Mouse (Mus musculus) neural tube, embryonic 11.5 days (tissue): ENCODE data around the gene Ttc27. TPM values are rescaled to one million over a fixed set of nuclear protein-coding genes. Genes with fewer than 3 reads are reported as not detected.
"Not testable (repeated sequence)": the region's sequence is repeated elsewhere in the genome, so short reads cannot be mapped to it uniquely, and the experiment has no call there.

Experiments used
- ATAC-seq: fragments of 200-750 bp; cut with Nextera tagmentation; 2 replicates; pipeline ENCODE4 v1.8.0; 2017; ENCODE audit warnings: moderate number of reproducible peaks, mild to moderate bottlenecking, moderate TSS enrichment, moderate library complexity; ENCODE audit not compliant: insufficient read depth, low FRiP score, low TSS enrichment
- DNase-seq: peaks from one replicate; pipeline ENCODE4 v3.0.0-alpha.2; 2015; ENCODE audit warnings: low spot score
- H3K27ac ChIP-seq: fragments of 300-500 bp; sonication (generic); 2 replicates; pipeline ENCODE4 v1.5.1; 2014; ENCODE audit warnings: low read depth, mild to moderate bottlenecking, low read length
- H3K27me3 ChIP-seq: fragments of 300-500 bp; sonication (generic); 2 replicates; pipeline ENCODE4 v1.6.1; 2014; ENCODE audit warnings: mild to moderate bottlenecking, low read length, mixed read lengths; ENCODE audit not compliant: control insufficient read depth, insufficient read depth
- H3K36me3 ChIP-seq: fragments of 300-500 bp; sonication (generic); 2 replicates; pipeline ENCODE4 v1.6.1; 2014; ENCODE audit warnings: mild to moderate bottlenecking, low read length, moderate library complexity, mixed read lengths; ENCODE audit not compliant: control insufficient read depth, insufficient read depth
- H3K4me1 ChIP-seq: fragments of 300-500 bp; sonication (generic); 2 replicates; pipeline ENCODE4 v1.6.1; 2014; ENCODE audit warnings: low read length, mixed read lengths; ENCODE audit not compliant: control insufficient read depth, insufficient read depth
- H3K4me2 ChIP-seq: fragments of 300-500 bp; sonication (generic); 2 replicates; pipeline ENCODE4 v1.6.1; 2014; ENCODE audit warnings: low read depth, mild to moderate bottlenecking, moderate library complexity
- H3K4me3 ChIP-seq: fragments of 300-500 bp; sonication (generic); 2 replicates; pipeline ENCODE4 v1.5.1; 2014; ENCODE audit warnings: low read depth, low read length
- H3K9ac ChIP-seq: fragments of 300-500 bp; sonication (generic); 2 replicates; pipeline ENCODE4 v1.6.1; 2014; ENCODE audit warnings: mild to moderate bottlenecking, low read length
- H3K9me3 ChIP-seq: fragments of 300-500 bp; sonication (generic); 2 replicates; pipeline ENCODE4 v1.6.1; 2016; ENCODE audit warnings: low read length; ENCODE audit not compliant: control insufficient read depth
- WGBS: fragments of 180-500 bp; shearing (Covaris S2); extraction: QIAGEN DNeasy Blood & Tissue Kit; methylation state at CpG from one replicate; pipeline ENCODE4 v1.1.7; 2014; 5-methylcytosine and 5-hydroxymethylcytosine counted together
- polyA plus RNA-seq: library from polyadenylated mRNA; unstranded; fragments of >200 nt; fragmentation: Nextera tagmentation; extraction: Ambion mirVana; gene quantifications from 2 replicates; pipeline ENCODE4 v1.2.1, GENCODE M21; 2014

Ttc27 gene
- polyA plus RNA-seq, 1 experiment from 2014 or later: 29.3 TPM

DNA sequence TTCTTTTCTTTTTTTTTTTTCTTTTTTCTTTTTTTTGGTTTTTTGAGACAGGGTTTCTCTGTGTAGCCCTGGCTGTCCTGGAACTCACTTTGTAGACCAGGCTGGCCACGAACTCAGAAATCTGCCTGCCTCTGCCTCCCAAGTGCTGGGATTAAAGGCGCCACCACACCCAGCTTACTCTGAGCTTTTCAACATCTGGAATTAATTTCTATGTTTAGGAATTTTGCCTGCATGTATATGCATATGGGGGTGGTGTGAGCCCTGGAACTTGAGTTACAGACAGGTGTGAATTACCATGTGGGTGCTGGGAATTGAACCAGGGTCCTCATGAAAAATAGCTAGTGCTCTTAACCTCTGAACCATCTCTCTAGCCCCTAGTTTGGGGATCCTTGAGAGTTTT, 15.9 kb upstream of the Ttc27 start:
- H3K27me3 ChIP-seq: not testable (repeated sequence)

GRCm38 (mm10) chr17:74705480-74705879, 12.1 kb upstream of the Ttc27 start:
- H3K4me3 ChIP-seq: no peak overlapping the region
- no peaks in the 10 kb centered on the region for H3K27me3 ChIP-seq
- DNase-seq (no peak), ATAC-seq (no peak)
- H3K27ac ChIP-seq: no peak overlapping the region
- peaks cover 2% of the 10 kb centered on the region; the same call in 1 of the 2 replicates for H3K36me3 ChIP-seq
- WGBS: 84% methylated on average over 5 of the region's 5 CpGs
- no peak overlapping the region for H3K9ac ChIP-seq
- H3K4me1 ChIP-seq: no peaks in the 10 kb centered on the region
- no peaks in the 10 kb centered on the region for H3K9me3 ChIP-seq
- no peak overlapping the region for H3K4me2 ChIP-seq

More for the DNA sequence above, 15.9 kb upstream of the Ttc27 start:
- H3K27ac ChIP-seq, ATAC-seq, H3K4me3 ChIP-seq, H3K9me3 ChIP-seq, DNase-seq, H3K9ac ChIP-seq, H3K4me2 ChIP-seq, H3K4me1 ChIP-seq: not testable (repeated sequence)
- 93% methylated on average over 2 of the region's 2 CpGs for WGBS
- H3K36me3 ChIP-seq: peaks cover 13% of the 10 kb centered on the region

DNA sequence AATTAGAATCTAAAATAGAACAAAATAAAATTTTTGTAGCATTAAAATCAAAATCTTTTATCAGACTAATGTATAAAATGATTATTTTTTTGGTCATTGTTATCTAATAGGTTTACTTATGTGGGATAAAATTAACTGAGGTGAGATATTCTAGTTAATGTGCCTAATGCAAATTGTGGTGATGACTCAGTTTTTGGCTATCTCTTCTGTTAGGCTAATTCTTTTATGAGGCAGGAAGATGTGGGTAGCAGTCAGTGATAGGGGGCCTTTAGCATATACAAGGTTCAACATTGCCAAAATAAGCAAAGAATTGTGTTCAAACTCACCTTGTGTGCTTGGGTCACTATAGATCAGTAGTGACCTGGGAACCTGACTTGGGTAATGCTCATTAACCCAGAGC, 10.9 kb upstream of the Ttc27 start:
- no peak overlapping the region for H3K4me2 ChIP-seq
- H3K4me1 ChIP-seq: no peaks in the 10 kb centered on the region
- H3K9ac ChIP-seq: no peak overlapping the region
- H3K4me3 ChIP-seq: no peak overlapping the region
- H3K27me3 ChIP-seq: no peaks in the 10 kb centered on the region
- H3K36me3 ChIP-seq: no peaks in the 10 kb centered on the region
- no peak for ATAC-seq
- no peak for DNase-seq
- H3K27ac ChIP-seq: no peak overlapping the region
- H3K9me3 ChIP-seq: no peaks in the 10 kb centered on the region

- Histone ChIP-seq H3K27ac (no peak overlapping the region), H3K27me3 (no peaks in the 10 kb centered on the region), H3K9me3 (no peaks in the 10 kb centered on the region), H3K4me3 (no peak overlapping the region), H3K4me2 (no peak overlapping the region), H3K36me3 (no peaks in the 10 kb centered on the region), H3K4me1 (no peaks in the 10 kb centered on the region), H3K9ac (no peak overlapping the region)
- 81% methylated on average over 7 of the region's 7 CpGs for WGBS
- ATAC-seq: no peak
- DNase-seq: no peak
These were observed 9.8 kb upstream of the Ttc27 start for GRCm38 (mm10) chr17:74707637-74708152.

DNA sequence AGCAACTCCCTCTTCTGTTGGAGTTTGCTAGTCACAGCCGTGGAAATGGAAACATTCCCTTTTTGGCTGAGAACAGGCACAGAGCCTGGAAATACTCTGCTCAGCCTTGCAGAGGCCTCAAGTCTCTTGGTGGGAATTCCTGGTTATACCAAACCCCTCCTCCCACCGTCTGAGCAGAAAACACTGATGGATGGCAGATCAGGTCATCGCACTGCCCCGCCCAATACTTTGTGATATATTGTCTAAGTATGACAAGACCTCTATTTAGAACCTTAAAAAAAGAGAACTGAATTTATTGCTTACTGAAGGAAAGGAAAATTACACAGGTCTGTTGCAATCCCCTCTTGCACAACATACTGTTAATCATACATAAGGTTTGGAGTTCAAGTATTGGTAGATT, 6.8 kb upstream of the Ttc27 start:
- no peaks in the 10 kb centered on the region for H3K36me3 ChIP-seq
- ATAC-seq: no peak
- 74% methylated on average over 4 of the region's 4 CpGs for WGBS
- no peaks in the 10 kb centered on the region for H3K27me3 ChIP-seq
- no peak overlapping the region for H3K4me2 ChIP-seq
- no peaks in the 10 kb centered on the region for H3K4me1 ChIP-seq
- DNase-seq: no peak
- H3K4me3 ChIP-seq: no peak overlapping the region
- no peak overlapping the region for H3K27ac ChIP-seq
- no peaks in the 10 kb centered on the region for H3K9me3 ChIP-seq
- H3K9ac ChIP-seq: no peak overlapping the region

- H3K36me3 ChIP-seq: no peaks in the 10 kb centered on the region
- H3K4me1 ChIP-seq: no peaks in the 10 kb centered on the region
- no peak overlapping the region for H3K4me2 ChIP-seq
- H3K27ac ChIP-seq: no peak overlapping the region
- 91% methylated on average over 8 of the region's 8 CpGs for WGBS
- H3K9ac ChIP-seq: no peak overlapping the region
- H3K4me3 ChIP-seq: no peak overlapping the region
- ATAC-seq: no peak
- no peak for DNase-seq
- no peaks in the 10 kb centered on the region for H3K27me3 ChIP-seq
- H3K9me3 ChIP-seq: no peaks in the 10 kb centered on the region
These were observed 5.9 kb upstream of the Ttc27 start for GRCm38 (mm10) chr17:74711627-74712026.

GRCm38 (mm10) chr17:74715128-74715527, 2.4 kb upstream of the Ttc27 start:
- peaks cover 7% of the 10 kb centered on the region; the same call in 1 of the 2 replicates for H3K4me1 ChIP-seq
- DNase-seq (no peak), ATAC-seq (no peak)
- no peaks in the 10 kb centered on the region for H3K9me3 ChIP-seq
- no peak overlapping the region for H3K4me2 ChIP-seq
- H3K9ac ChIP-seq: no peak overlapping the region
- H3K36me3 ChIP-seq: no peaks in the 10 kb centered on the region
- H3K4me3 ChIP-seq: no peak overlapping the region
- no peaks in the 10 kb centered on the region for H3K27me3 ChIP-seq
- no peak overlapping the region for H3K27ac ChIP-seq
- WGBS: 59% methylated on average over 3 of the region's 3 CpGs

GRCm38 (mm10) chr17:74715724-74716123, 1.8 kb upstream of the Ttc27 start:
- 80% methylated on average over 1 of the region's 1 CpGs for WGBS

GRCm38 (mm10) chr17:74716643-74717042, 889 bp upstream of the Ttc27 start:
- no peak overlapping the region for H3K4me2 ChIP-seq
- 74% methylated on average over 3 of the region's 3 CpGs for WGBS

More at GRCm38 (mm10) chr17:74715724-74716123, 1.8 kb upstream of the Ttc27 start:
- H3K36me3 ChIP-seq: no peaks in the 10 kb centered on the region
- H3K9ac ChIP-seq: no peak overlapping the region
- H3K27ac ChIP-seq: no peak overlapping the region
- H3K4me3 ChIP-seq: no peak overlapping the region
- no peak for DNase-seq
- no peak overlapping the region for H3K4me2 ChIP-seq
- no peaks in the 10 kb centered on the region for H3K9me3 ChIP-seq
- ATAC-seq: no peak
- H3K4me1 ChIP-seq: peaks cover 7% of the 10 kb centered on the region; the same call in 1 of the 2 replicates
- H3K27me3 ChIP-seq: no peaks in the 10 kb centered on the region

More at GRCm38 (mm10) chr17:74716643-74717042, 889 bp upstream of the Ttc27 start:
- no peaks in the 10 kb centered on the region for H3K9me3 ChIP-seq
- H3K36me3 ChIP-seq: no peaks in the 10 kb centered on the region
- no peak overlapping the region for H3K9ac ChIP-seq
- no peaks in the 10 kb centered on the region for H3K27me3 ChIP-seq
- no peak for ATAC-seq
- H3K4me1 ChIP-seq: peaks cover 7% of the 10 kb centered on the region; the same call in 1 of the 2 replicates
- no peak overlapping the region for H3K4me3 ChIP-seq
- DNase-seq: no peak
- no peak overlapping the region for H3K27ac ChIP-seq
